Mouse (Mus musculus) monocyte, adult 2 months (primary cell): ENCODE results near the gene Psors1c2.
"Not testable (repeated sequence)": the region's sequence is repeated elsewhere in the genome, so short reads cannot be mapped to it uniquely, and the experiment has no call there.

Experiments used
- DNase-seq, 2 experiments: peaks; one replicate each; pipeline ENCODE4 v3.0.0; 2022; ENCODE audit warnings: low spot score in 2 of 2, low read depth in 1 of 2

Gene Psors1c2

GRCm38 (mm10) chr17:35532901-35533300 lies at the start of gene Psors1c2:
Gene Psors1c2 (plus strand): TSS chr17:35533201.
- no peak for DNase-seq

- peak in 1 of 2 experiments; percentile 28 for DNase-seq
Measured at GRCm38 (mm10) chr17:35484066-35484465, 48.9 kb upstream of the Psors1c2 start.

DNA sequence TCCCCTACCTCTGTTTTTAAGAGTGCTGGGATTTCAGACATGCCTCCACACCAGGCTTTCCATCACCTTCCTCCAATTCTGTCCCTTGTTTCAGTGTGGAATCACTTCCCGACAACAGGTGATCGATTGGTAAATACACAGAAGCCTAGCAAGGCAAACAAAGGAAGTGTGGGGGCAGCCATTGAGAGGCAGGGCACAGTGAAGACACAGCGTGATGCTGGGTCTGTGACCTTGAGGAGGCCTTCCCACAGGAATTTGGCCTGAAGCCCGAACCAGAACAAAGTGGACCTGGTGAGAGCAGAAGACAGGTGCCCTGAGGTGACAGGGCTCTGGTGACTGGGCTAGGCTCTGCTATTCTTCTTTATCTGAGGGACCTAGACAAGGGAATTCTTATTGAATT lies 47.3 kb upstream of the Psors1c2 start:
- no peak for DNase-seq

GRCm38 (mm10) chr17:35486726-35487125 lies 46.3 kb upstream of the Psors1c2 start:
- no peak for DNase-seq

DNA sequence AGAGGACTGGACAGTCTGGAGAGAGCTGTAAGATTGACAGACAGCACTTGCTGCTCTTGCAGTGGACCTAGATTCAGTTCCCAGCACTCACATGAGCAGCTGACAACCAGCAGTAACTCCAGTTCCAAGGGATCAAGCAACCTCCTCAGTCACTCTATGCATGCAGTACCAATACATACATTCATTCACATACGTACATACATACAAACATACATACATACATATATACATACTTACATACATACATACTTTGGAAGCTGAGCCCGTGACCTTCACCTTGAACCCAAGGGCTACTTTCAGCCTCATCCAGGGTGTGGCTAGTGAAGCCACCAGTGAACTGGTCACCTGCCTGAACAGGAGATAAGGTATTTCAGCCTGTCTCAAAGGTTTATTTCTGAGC lies 45.0 kb upstream of the Psors1c2 start:
- DNase-seq, result no peak

GRCm38 (mm10) chr17:35490320-35490719 lies 42.7 kb upstream of the Psors1c2 start:
- DNase-seq, result no peak

DNA sequence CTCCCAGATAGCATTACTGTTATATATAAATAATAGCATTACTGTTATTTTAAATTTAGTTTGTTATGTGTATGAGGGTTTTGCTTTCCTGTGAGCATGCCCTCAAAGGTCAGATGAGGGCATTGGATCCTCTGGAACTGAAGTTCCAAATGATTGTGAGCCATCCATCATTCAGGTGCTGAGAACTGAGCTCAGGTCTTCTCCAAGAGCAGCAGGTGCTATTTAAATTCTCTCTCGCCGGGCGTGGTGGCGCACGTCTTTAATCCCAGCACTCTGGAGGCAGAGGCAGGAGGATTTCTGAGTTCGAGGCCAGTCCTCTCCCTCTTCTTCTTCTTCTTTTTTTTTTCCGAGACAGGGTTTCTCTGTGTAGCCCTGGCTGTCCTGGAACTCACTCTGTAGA lies 35.9 kb upstream of the Psors1c2 start:
- DNase-seq, result no peak

- DNase-seq, result no peak
Measured at GRCm38 (mm10) chr17:35502226-35502625, 30.8 kb upstream of the Psors1c2 start.

GRCm38 (mm10) chr17:35502762-35503161 lies 30.2 kb upstream of the Psors1c2 start:
- no peak for DNase-seq

- DNase-seq, result no peak
Measured at GRCm38 (mm10) chr17:35503849-35504248, 29.2 kb upstream of the Psors1c2 start.

- DNase-seq, result no peak
Measured at GRCm38 (mm10) chr17:35504628-35505481, 28.1 kb upstream of the Psors1c2 start.

GRCm38 (mm10) chr17:35505776-35506175 lies 27.2 kb upstream of the Psors1c2 start, which contains the start of gene Pou5f1:
Gene Pou5f1 (plus strand): TSS chr17:35506018.
- no peak for DNase-seq

DNA sequence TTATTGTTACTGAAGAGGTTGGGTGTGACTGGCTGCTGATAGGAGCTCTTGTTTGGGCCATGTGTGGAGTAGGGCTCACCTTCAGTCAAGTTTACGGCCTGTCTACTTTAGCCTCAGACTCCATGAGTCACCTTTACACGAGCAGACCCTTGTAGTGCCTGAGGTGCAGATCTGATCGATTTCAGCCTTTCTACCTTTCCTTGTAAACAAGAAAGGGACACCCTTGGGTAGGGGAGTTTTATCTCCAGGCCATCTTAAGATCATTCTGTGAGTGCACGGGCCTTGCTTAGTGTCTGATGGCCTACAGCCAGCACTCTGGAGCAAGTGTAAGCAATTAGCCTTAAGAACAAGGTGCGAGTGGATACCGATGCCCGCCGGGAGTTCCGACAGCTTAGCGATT lies 26.1 kb upstream of the Psors1c2 start:
- no peak for DNase-seq

- no peak for DNase-seq
Measured at GRCm38 (mm10) chr17:35507556-35508260, 25.3 kb upstream of the Psors1c2 start.

DNA sequence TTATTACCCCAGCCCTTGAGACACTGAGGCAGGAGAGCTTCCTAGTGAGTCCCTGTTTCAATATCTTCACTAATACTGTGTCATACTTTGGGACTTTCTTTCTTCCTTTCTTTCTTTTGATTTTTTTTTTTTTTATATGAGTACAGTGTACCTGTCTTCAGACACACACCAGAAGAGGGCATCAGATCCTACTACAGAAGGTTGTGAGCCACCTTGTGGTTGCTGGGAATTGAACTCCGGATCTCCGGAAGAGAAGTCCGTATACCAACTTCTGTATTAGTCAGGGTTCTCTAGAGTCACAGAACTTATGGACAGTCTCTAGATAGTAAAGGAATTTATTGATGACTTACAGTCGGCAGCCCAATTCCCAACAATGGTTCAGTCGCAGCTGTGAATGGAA lies 24.7 kb upstream of the Psors1c2 start:
- DNase-seq, result not testable (repeated sequence)

GRCm38 (mm10) chr17:35509284-35509683 lies 23.7 kb upstream of the Psors1c2 start:
- no peak for DNase-seq

- no peak for DNase-seq
Measured at GRCm38 (mm10) chr17:35512916-35513626, 19.9 kb upstream of the Psors1c2 start.

GRCm38 (mm10) chr17:35513886-35514285 lies 19.1 kb upstream of the Psors1c2 start:
- peak; percentile 35 to 68 for DNase-seq

- DNase-seq, result no peak
Measured at GRCm38 (mm10) chr17:35514756-35515155, 18.2 kb upstream of the Psors1c2 start.

GRCm38 (mm10) chr17:35515911-35516640 lies 16.9 kb upstream of the Psors1c2 start:
- no peak for DNase-seq
